Mouse (Mus musculus): ENCODE measurements around the gene Ifna4. TPM values are rescaled to one million over a fixed set of nuclear protein-coding genes. Genes with fewer than 3 reads are reported as not detected.
"Not testable (repeated sequence)": the region's sequence is repeated elsewhere in the genome, so short reads cannot be mapped to it uniquely, and the experiment has no call there.

Gene Ifna4
- not detected in 2 replicates for polyA plus RNA-seq (2016; fragmentation: Nextera tagmentation; extraction: Ambion mirVana)

- H3K9me3 ChIP-seq (replicated peaks): no peaks in the 10 kb centered on the region
- 49% methylated on average over 2 of the region's 2 CpGs for WGBS
- no peak within 1 kb of the TSS for H3K4me3 ChIP-seq
- H3K4me1 ChIP-seq: no peaks in the 10 kb centered on the region
- no peaks in the 10 kb centered on the region for H3K27me3 ChIP-seq (ENCODE audit: low read depth, poor library complexity, severe bottlenecking)
- DNase-seq (ENCODE audit: low spot score): no peak
- H3K27ac ChIP-seq (replicated peaks): no peak within 1 kb of the TSS
- no peaks in the 10 kb centered on the region for H3K36me3 ChIP-seq
Observed at GRCm38 (mm10) chr4:88841438-88841911, at the start of gene Ifna4. Gene Ifna4 (plus strand): TSS chr4:88841861.

- DNase-seq (ENCODE audit: low spot score); H3K4me1 ChIP-seq; H3K27me3 ChIP-seq (ENCODE audit: low read depth, poor library complexity, severe bottlenecking); H3K4me3 ChIP-seq; H3K27ac ChIP-seq (replicated peaks); H3K36me3 ChIP-seq; H3K9me3 ChIP-seq (replicated peaks): not testable (repeated sequence)
- WGBS: 0% methylated on average over 19 of the region's 52 CpGs
Observed at GRCm38 (mm10) chr4:88793936-88794675, 47.6 kb upstream of the Ifna4 start, which contains the start of gene Gm13275. Gene Gm13275 (plus strand): TSS chr4:88794487.

GRCm38 (mm10) chr4:88797097-88797496, 44.6 kb upstream of the Ifna4 start, which contains the start of gene Gm13279:
Gene Gm13279 (plus strand): TSS chr4:88797397.
- not testable (repeated sequence) for H3K4me3 ChIP-seq
- WGBS: no CpG with 5 or more reads among the region's 28 CpGs

GRCm38 (mm10) chr4:88799365-88799764, 42.3 kb upstream of the Ifna4 start, which contains the start of gene Gm13285:
Gene Gm13285 (plus strand): TSS chr4:88799665.
- WGBS: 12% methylated on average over 5 of the region's 7 CpGs
- H3K4me3 ChIP-seq; H3K27me3 ChIP-seq (ENCODE audit: low read depth, poor library complexity, severe bottlenecking): not testable (repeated sequence)

More at GRCm38 (mm10) chr4:88797097-88797496, 44.6 kb upstream of the Ifna4 start, which contains the start of gene Gm13279:
- H3K4me1 ChIP-seq; H3K27me3 ChIP-seq (ENCODE audit: low read depth, poor library complexity, severe bottlenecking); H3K27ac ChIP-seq (replicated peaks); H3K36me3 ChIP-seq; H3K9me3 ChIP-seq (replicated peaks); DNase-seq (ENCODE audit: low spot score): not testable (repeated sequence)

GRCm38 (mm10) chr4:88802954-88803353, 38.7 kb upstream of the Ifna4 start, which contains the start of gene Gm13287:
Gene Gm13287 (plus strand): TSS chr4:88803254.
- no CpG with 5 or more reads among the region's 29 CpGs for WGBS
- H3K27me3 ChIP-seq (ENCODE audit: low read depth, poor library complexity, severe bottlenecking): peaks cover 16% of the 10 kb centered on the region
- not testable (repeated sequence) for DNase-seq (ENCODE audit: low spot score); H3K36me3 ChIP-seq; H3K4me1 ChIP-seq; H3K4me3 ChIP-seq; H3K9me3 ChIP-seq (replicated peaks); H3K27ac ChIP-seq (replicated peaks)

More at GRCm38 (mm10) chr4:88799365-88799764, 42.3 kb upstream of the Ifna4 start, which contains the start of gene Gm13285:
- not testable (repeated sequence) for H3K9me3 ChIP-seq (replicated peaks); H3K4me1 ChIP-seq; DNase-seq (ENCODE audit: low spot score); H3K36me3 ChIP-seq; H3K27ac ChIP-seq (replicated peaks)

GRCm38 (mm10) chr4:88805231-88805630, 36.4 kb upstream of the Ifna4 start, which contains the start of gene Gm13288:
Gene Gm13288 (plus strand): TSS chr4:88805531.
- H3K9me3 ChIP-seq (replicated peaks); DNase-seq (ENCODE audit: low spot score); H3K27ac ChIP-seq (replicated peaks); H3K4me1 ChIP-seq; H3K36me3 ChIP-seq; H3K4me3 ChIP-seq: not testable (repeated sequence)
- no CpG with 5 or more reads among the region's 8 CpGs for WGBS
- H3K27me3 ChIP-seq (ENCODE audit: low read depth, poor library complexity, severe bottlenecking): peaks cover 16% of the 10 kb centered on the region

- peaks cover 16% of the 10 kb centered on the region for H3K27me3 ChIP-seq (ENCODE audit: low read depth, poor library complexity, severe bottlenecking)
- DNase-seq (ENCODE audit: low spot score); H3K9me3 ChIP-seq (replicated peaks); H3K36me3 ChIP-seq; H3K27ac ChIP-seq (replicated peaks); H3K4me3 ChIP-seq; H3K4me1 ChIP-seq: not testable (repeated sequence)
- WGBS: 0% methylated on average over 8 of the region's 34 CpGs
Observed at GRCm38 (mm10) chr4:88805761-88806160, 35.9 kb upstream of the Ifna4 start.

GRCm38 (mm10) chr4:88815928-88816327, 25.7 kb upstream of the Ifna4 start, which contains the start of gene Ifna7:
Gene Ifna7 (plus strand): TSS chr4:88816228.
- no peaks in the 10 kb centered on the region for H3K4me1 ChIP-seq
- 64% methylated on average over 3 of the region's 3 CpGs for WGBS
- H3K4me3 ChIP-seq: no peak within 1 kb of the TSS
- H3K36me3 ChIP-seq: no peaks in the 10 kb centered on the region
- DNase-seq (ENCODE audit: low spot score): no peak
- H3K27me3 ChIP-seq (ENCODE audit: low read depth, poor library complexity, severe bottlenecking): no peaks in the 10 kb centered on the region
- no peak within 1 kb of the TSS for H3K27ac ChIP-seq (replicated peaks)
- H3K9me3 ChIP-seq (replicated peaks): no peaks in the 10 kb centered on the region

GRCm38 (mm10) chr4:88819659-88820058, 22.0 kb upstream of the Ifna4 start, which contains the start of gene Ifna11:
Gene Ifna11 (plus strand): TSS chr4:88819959.
- Histone ChIP-seq H3K36me3 (no peaks in the 10 kb centered on the region), H3K4me3 (no peak within 1 kb of the TSS), H3K9me3 (replicated peaks) (no peaks in the 10 kb centered on the region), H3K4me1 (no peaks in the 10 kb centered on the region), H3K27me3 (ENCODE audit: low read depth, poor library complexity, severe bottlenecking) (no peaks in the 10 kb centered on the region), H3K27ac (replicated peaks) (no peak within 1 kb of the TSS)
- WGBS: 86% methylated on average over 1 of the region's 1 CpGs
- no peak for DNase-seq (ENCODE audit: low spot score)

GRCm38 (mm10) chr4:88822995-88823394, 18.7 kb upstream of the Ifna4 start:
- no peak overlapping the region for H3K27ac ChIP-seq (replicated peaks)
- 29% methylated on average over 4 of the region's 4 CpGs for WGBS
- DNase-seq (ENCODE audit: low spot score): no peak
- no peaks in the 10 kb centered on the region for H3K4me1 ChIP-seq
- no peaks in the 10 kb centered on the region for H3K27me3 ChIP-seq (ENCODE audit: low read depth, poor library complexity, severe bottlenecking)
- H3K36me3 ChIP-seq: no peaks in the 10 kb centered on the region
- H3K4me3 ChIP-seq: no peak overlapping the region
- no peaks in the 10 kb centered on the region for H3K9me3 ChIP-seq (replicated peaks)

- not testable (repeated sequence) for H3K9me3 ChIP-seq (replicated peaks); H3K4me1 ChIP-seq; DNase-seq (ENCODE audit: low spot score); H3K36me3 ChIP-seq; H3K27me3 ChIP-seq (ENCODE audit: low read depth, poor library complexity, severe bottlenecking); H3K4me3 ChIP-seq; H3K27ac ChIP-seq (replicated peaks)
Observed at GRCm38 (mm10) chr4:88827116-88827515, 14.5 kb upstream of the Ifna4 start, which contains the start of gene Ifna6. Gene Ifna6 (plus strand): TSS chr4:88827416.

- Histone ChIP-seq H3K4me1 (no peaks in the 10 kb centered on the region), H3K27me3 (ENCODE audit: low read depth, poor library complexity, severe bottlenecking) (no peaks in the 10 kb centered on the region), H3K9me3 (replicated peaks) (no peaks in the 10 kb centered on the region), H3K27ac (replicated peaks) (no peak overlapping the region), H3K36me3 (no peaks in the 10 kb centered on the region), H3K4me3 (no peak overlapping the region)
- no peak for DNase-seq (ENCODE audit: low spot score)
- 31% methylated on average over 4 of the region's 4 CpGs for WGBS
Observed at GRCm38 (mm10) chr4:88830523-88830922, 11.1 kb upstream of the Ifna4 start.

GRCm38 (mm10) chr4:88835225-88835624, 6.4 kb upstream of the Ifna4 start, which contains the start of gene Ifna5:
Gene Ifna5 (plus strand): TSS chr4:88835525.
- not testable (repeated sequence) for H3K36me3 ChIP-seq; H3K9me3 ChIP-seq (replicated peaks); H3K27ac ChIP-seq (replicated peaks); H3K4me1 ChIP-seq; H3K27me3 ChIP-seq (ENCODE audit: low read depth, poor library complexity, severe bottlenecking); H3K4me3 ChIP-seq; DNase-seq (ENCODE audit: low spot score)
- 70% methylated on average over 1 of the region's 1 CpGs for WGBS

Data from midbrain, embryonic 10.5 days (tissue).